Mouse (Mus musculus) CH12.LX (cell line): Measurements from ENCODE around the gene Wnt6. TPM values are rescaled to one million over a fixed set of nuclear protein-coding genes. Genes with fewer than 3 reads are reported as not detected.

ENCODE experiments used
- DNase-seq: peaks from one replicate; pipeline ENCODE4 v3.0.0-alpha.2; 2013; ENCODE audit errors: extremely low read depth
- H3K27ac ChIP-seq: 2 replicates; pipeline ENCODE4 v1.5.1; 2012; ENCODE audit warnings: low read depth, mild to moderate bottlenecking, control low read depth, moderate library complexity; ENCODE audit not compliant: insufficient read depth
- H3K27me3 ChIP-seq: replicated peaks from 2 replicates; pipeline ENCODE3; 2012; ENCODE audit warnings: inconsistent platforms
- H3K36me3 ChIP-seq, 2 experiments: replicated peaks in 1 of 2; 2 replicates each; pipeline versions ENCODE3 to v1.6.1; 2012; ENCODE audit warnings: inconsistent platforms in 1 of 2, low read length in 1 of 2, mild to moderate bottlenecking in 1 of 2, mixed read lengths in 1 of 2, moderate library complexity in 1 of 2; ENCODE audit not compliant: control insufficient read depth in 1 of 2, insufficient read depth in 1 of 2
- H3K4me1 ChIP-seq, 2 experiments: 2 replicates each; pipeline ENCODE4 v1.6.1; 2012; ENCODE audit warnings: inconsistent platforms in 1 of 2, moderate library complexity in 1 of 2; ENCODE audit not compliant: insufficient read depth in 2 of 2, control insufficient read depth in 1 of 2
- H3K4me2 ChIP-seq: 2 replicates; pipeline ENCODE4 v1.6.1; 2012; ENCODE audit warnings: low read depth, mild to moderate bottlenecking, control low read depth; ENCODE audit not compliant: poor library complexity, insufficient read depth, severe bottlenecking
- H3K4me3 ChIP-seq, 3 experiments: fragments of 150-350 bp in 1 of 3; sonication (generic) in 1 of 3; replicated peaks in 1 of 3; 2 replicates each; pipeline versions ENCODE3 to v1.5.1; 2011 to 2012; ENCODE audit warnings: low read depth in 2 of 3, low read length in 2 of 3, mild to moderate bottlenecking in 2 of 3, moderate library complexity in 2 of 3, control low read depth in 1 of 3, improper control_type of control experiment in 1 of 3, inconsistent platforms in 1 of 3, mixed read lengths in 1 of 3; ENCODE audit not compliant: poor library complexity in 1 of 3
- H3K79me2 ChIP-seq: replicated peaks from 2 replicates; pipeline ENCODE4 v1.6.1; 2012; ENCODE audit warnings: mild to moderate bottlenecking, moderate library complexity; ENCODE audit not compliant: control insufficient read depth, poor library complexity, insufficient read depth, severe bottlenecking; ENCODE audit errors: extremely low read depth
- H3K9ac ChIP-seq: 2 replicates; pipeline ENCODE4 v1.6.1; 2012; ENCODE audit warnings: low read depth, mild to moderate bottlenecking, control low read depth, moderate library complexity; ENCODE audit not compliant: insufficient read depth
- H3K9me3 ChIP-seq: replicated peaks from 2 replicates; pipeline ENCODE3; 2012; ENCODE audit warnings: low read length, inconsistent platforms, mixed read lengths
- BHLHE40 ChIP-seq: IDR thresholded peaks from 2 replicates; pipeline ENCODE4 v1.6.1; 2011; ENCODE audit warnings: mild to moderate bottlenecking, low read depth, low read length, improper control_type of control experiment
- CHD1 ChIP-seq: IDR thresholded peaks from 2 replicates; pipeline ENCODE4 v1.6.1; 2012; ENCODE audit warnings: low read depth, low read length, improper control_type of control experiment, inconsistent platforms
- CHD2 ChIP-seq: IDR thresholded peaks from 2 replicates; pipeline ENCODE4 v1.6.1; 2011; ENCODE audit warnings: low read length, improper control_type of control experiment
- ELF1 ChIP-seq: IDR thresholded peaks from 2 replicates; pipeline ENCODE4 v1.6.1; 2014; ENCODE audit warnings: low read depth, mild to moderate bottlenecking, inconsistent platforms, low read length, improper control_type of control experiment
- EP300 ChIP-seq: IDR thresholded peaks from 2 replicates; pipeline ENCODE4 v1.6.1; 2011; ENCODE audit warnings: low read length, improper control_type of control experiment
- ETS1 ChIP-seq: conservative IDR thresholded peaks from 2 replicates; pipeline ENCODE4 v1.6.1; 2012; ENCODE audit warnings: low read depth, mild to moderate bottlenecking, inconsistent platforms, low read length, improper control_type of control experiment, moderate library complexity
- GABPA ChIP-seq: IDR thresholded peaks from 2 replicates; pipeline ENCODE4 v1.6.1; 2012; ENCODE audit warnings: low read depth, low read length, improper control_type of control experiment, inconsistent platforms; ENCODE audit not compliant: insufficient replicate concordance
- HCFC1 ChIP-seq: IDR thresholded peaks from 2 replicates; pipeline ENCODE4 v1.6.1; 2012; ENCODE audit warnings: low read depth, mild to moderate bottlenecking, inconsistent platforms, low read length, improper control_type of control experiment
- JUN ChIP-seq: IDR thresholded peaks from 2 replicates; pipeline ENCODE4 v1.6.1; 2011; ENCODE audit warnings: low read depth, mild to moderate bottlenecking, low read length, improper control_type of control experiment, moderate library complexity; ENCODE audit not compliant: insufficient read depth
- JUND ChIP-seq: conservative IDR thresholded peaks from 2 replicates; pipeline ENCODE4 v1.6.1; 2011; ENCODE audit warnings: low read depth, low read length, improper control_type of control experiment
- KAT2A ChIP-seq: IDR thresholded peaks from 2 replicates; pipeline ENCODE4 v1.6.1; 2012; ENCODE audit warnings: low read length, improper control_type of control experiment, inconsistent platforms; ENCODE audit not compliant: insufficient replicate concordance
- MAX ChIP-seq: IDR thresholded peaks from 2 replicates; pipeline ENCODE4 v1.6.1; 2011; ENCODE audit warnings: low read length, improper control_type of control experiment
- MEF2A ChIP-seq: IDR thresholded peaks from 2 replicates; pipeline ENCODE4 v1.6.1; 2014; ENCODE audit warnings: low read depth, mild to moderate bottlenecking, inconsistent platforms, low read length, improper control_type of control experiment, borderline replicate concordance
- MYC ChIP-seq: IDR thresholded peaks from 2 replicates; pipeline ENCODE4 v1.6.1; 2011; ENCODE audit warnings: low read depth, mild to moderate bottlenecking, improper control_type of control experiment, low read length
- NELFE ChIP-seq: IDR thresholded peaks from 2 replicates; pipeline ENCODE4 v1.6.1; 2011; ENCODE audit warnings: low read depth, low read length, improper control_type of control experiment
- NRF1 ChIP-seq: IDR thresholded peaks from 2 replicates; pipeline ENCODE4 v1.6.1; 2014; ENCODE audit warnings: low read depth, mild to moderate bottlenecking, inconsistent platforms, low read length, improper control_type of control experiment, moderate library complexity
- POLR2A ChIP-seq: IDR thresholded peaks from 2 replicates; pipeline ENCODE4 v1.6.1; 2011; ENCODE audit warnings: low read depth, mild to moderate bottlenecking, improper control_type of control experiment, low read length
- RCOR1 ChIP-seq: conservative IDR thresholded peaks from 2 replicates; pipeline ENCODE4 v1.6.1; 2012; ENCODE audit warnings: low read depth, mild to moderate bottlenecking, inconsistent platforms, low read length, improper control_type of control experiment
- SIN3A ChIP-seq: IDR thresholded peaks from 2 replicates; pipeline ENCODE4 v1.6.1; 2012; ENCODE audit warnings: low read length, improper control_type of control experiment, inconsistent platforms
- TBP ChIP-seq: conservative IDR thresholded peaks from 2 replicates; pipeline ENCODE4 v1.6.1; 2011; ENCODE audit warnings: low read depth, low read length, improper control_type of control experiment
- TCF12 ChIP-seq: IDR thresholded peaks from 2 replicates; pipeline ENCODE4 v1.6.1; 2014; ENCODE audit warnings: low read depth, mild to moderate bottlenecking, inconsistent platforms, low read length, improper control_type of control experiment
- USF1 ChIP-seq: IDR thresholded peaks from 2 replicates; pipeline ENCODE4 v1.6.1; 2014; ENCODE audit warnings: low read depth, mild to moderate bottlenecking, inconsistent platforms, low read length, improper control_type of control experiment
- ZMIZ1 ChIP-seq: IDR thresholded peaks from 2 replicates; pipeline ENCODE4 v1.6.1; 2012; ENCODE audit warnings: low read depth, mild to moderate bottlenecking, inconsistent platforms, low read length, improper control_type of control experiment
- ZNF384 ChIP-seq: IDR thresholded peaks from 2 replicates; pipeline ENCODE4 v1.6.1; 2012; ENCODE audit warnings: low read depth, low read length, improper control_type of control experiment, inconsistent platforms
- dilution Hi-C: fragments of 300-500 bp; cut with MboI; formaldehyde crosslinking; loops from 2 replicates; pipeline ENCODE4 v1.14.3; 2020; ENCODE audit warnings: low sequenced_read_pairs; ENCODE audit not compliant: extremely low pct_unique_long_range_greater_than_20kb, extremely low pct_ligation_motif_present
- in situ Hi-C: fragments of 300-500 bp; cut with MboI; formaldehyde crosslinking; loops from 3 replicates; pipeline ENCODE4 v1.14.3; 2019; ENCODE audit warnings: low sequenced_read_pairs, low pct_ligation_motif_present, low pct_unique_long_range_greater_than_20kb, mixed read lengths
- polyA plus RNA-seq: library from polyadenylated mRNA; unstranded; fragments of >175 nt; gene quantifications from 2 replicates; pipeline ENCODE4 v1.2.1, GENCODE M21; 2012; ENCODE audit warnings: low read depth; ENCODE audit not compliant: insufficient read length
- total RNA-seq, 2 experiments: library from RNA; depleted of rRNA; stranded (reverse); fragments of 300-350 nt in 1 of 2; fragments of >200 nt in 1 of 2; gene quantifications; 2 replicates each; pipeline ENCODE4 v1.2.3; 2012 to 2014

Wnt6 gene
- total and polyA plus RNA-seq, 3 experiments: 0.67 to 3.4 (median 1.7) TPM

DNA sequence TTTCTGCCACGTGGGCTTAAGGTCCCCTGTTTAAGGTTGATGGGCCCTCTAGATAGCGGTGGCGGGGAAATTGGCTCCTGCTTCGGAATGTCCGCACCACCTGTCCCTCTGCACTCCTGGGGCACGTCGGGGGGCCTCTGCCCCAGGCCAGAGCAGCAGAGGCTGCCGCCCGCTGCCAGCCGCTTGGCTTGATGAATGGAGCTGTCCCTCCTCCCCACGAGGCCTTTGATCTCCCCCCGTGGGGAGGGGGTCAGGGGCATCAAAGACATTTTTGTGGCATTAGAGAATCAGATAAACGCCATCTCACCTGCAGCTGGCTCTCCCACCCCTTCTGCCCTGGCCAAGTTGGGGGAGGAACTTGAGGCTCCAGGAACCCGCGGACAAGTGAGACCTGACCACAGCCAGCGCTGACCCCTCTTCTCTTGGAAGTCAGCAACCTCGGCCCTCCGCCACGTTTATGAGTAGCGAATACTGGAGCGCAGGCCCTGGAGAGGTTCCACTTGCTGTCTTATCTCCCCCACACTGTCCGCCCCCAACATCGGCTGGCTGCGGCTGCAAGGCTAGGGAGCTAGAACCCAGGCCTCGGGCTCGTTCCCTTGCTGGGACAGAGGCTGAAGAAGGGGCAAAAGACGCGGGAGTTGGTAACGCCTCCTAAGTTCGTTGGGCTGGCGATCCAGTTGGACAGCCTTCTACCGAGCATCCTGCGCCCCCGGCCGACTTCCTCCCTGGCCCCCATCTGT is 795 bp upstream of the Wnt6 start:
- Histone ChIP-seq H3K9ac (no peak overlapping the region), H3K27me3 (peaks cover 24% of the 10 kb centered on the region), H3K27ac (no peak overlapping the region), H3K79me2 (no peaks in the 10 kb centered on the region), H3K4me1 (peaks cover 13 to 36% of the 10 kb centered on the region in 2 experiments), H3K4me2 (no peak overlapping the region), H3K4me3 (no peak overlapping the region), H3K9me3 (no peaks in the 10 kb centered on the region), H3K36me3 (no peaks in the 10 kb centered on the region)
- in situ Hi-C loops (loop anchor here (5.0 kb wide), 1 partner anchor 36 kb away; no protein-coding TSS in a partner anchor), dilution Hi-C loops (no loop called here)
- TF ChIP-seq EP300: no peak
- no peak for TF ChIP-seq MEF2A
- no peak for TF ChIP-seq MAX
- no peak for TF ChIP-seq GABPA
- TF ChIP-seq ZMIZ1: no peak
- no peak for TF ChIP-seq CHD1
- TF ChIP-seq ZNF384: no peak
- no peak for TF ChIP-seq ELF1
- no peak for TF ChIP-seq BHLHE40
- TF ChIP-seq CHD2: no peak
- TF ChIP-seq JUND: no peak
- no peak for TF ChIP-seq TCF12
- no peak for TF ChIP-seq POLR2A
- TF ChIP-seq NRF1: no peak
- no peak for TF ChIP-seq ETS1
- no peak for TF ChIP-seq MYC
- no peak for DNase-seq

DNA sequence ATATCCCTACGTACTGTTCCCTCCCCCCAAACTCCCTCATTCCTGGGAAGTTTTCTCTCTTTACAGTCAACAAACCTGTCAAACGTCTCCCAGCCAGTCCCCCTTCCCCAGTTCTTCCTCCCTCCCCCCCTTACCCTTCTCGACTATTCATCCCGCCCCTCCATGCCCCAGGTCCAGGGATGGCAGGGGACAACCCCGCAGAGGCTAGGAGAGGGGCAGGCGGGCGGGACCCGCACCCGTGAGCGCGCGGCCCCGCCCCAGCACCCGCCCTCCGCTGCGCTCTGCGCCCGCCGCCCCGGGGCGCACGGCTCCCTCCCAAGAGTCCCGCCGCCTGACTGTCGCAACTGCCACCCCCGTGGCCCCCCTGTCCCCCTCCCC is 236 bp upstream of the Wnt6 start:
- no peaks in the 10 kb centered on the region for H3K79me2 ChIP-seq
- H3K4me1 ChIP-seq: peaks cover 18 to 42% of the 10 kb centered on the region in 2 experiments
- no peak overlapping the region for H3K4me3 ChIP-seq
- no peaks in the 10 kb centered on the region for H3K9me3 ChIP-seq
- no peaks in the 10 kb centered on the region for H3K36me3 ChIP-seq
- no peak overlapping the region; the same call in 1 of the 2 replicates for H3K9ac ChIP-seq
- no peak for TF ChIP-seq HCFC1
- TF ChIP-seq NRF1: no peak
- no peak for TF ChIP-seq TCF12
- TF ChIP-seq CHD2: no peak
- TF ChIP-seq SIN3A: no peak
- no peak for TF ChIP-seq MEF2A
- no peak for TF ChIP-seq KAT2A
- TF ChIP-seq ETS1: no peak
- TF ChIP-seq MAX: no peak
- TF ChIP-seq JUN: no peak
- TF ChIP-seq TBP: no peak
- no peak for TF ChIP-seq NELFE
- no peak for TF ChIP-seq GABPA
- no peak for TF ChIP-seq RCOR1
- no peak for TF ChIP-seq JUND
- no peak for TF ChIP-seq USF1
- TF ChIP-seq ZMIZ1: no peak
- no peak for TF ChIP-seq EP300
- H3K27ac ChIP-seq: no peak overlapping the region
- no peak for DNase-seq
- dilution Hi-C loops: no loop called here
- H3K4me2 ChIP-seq: peak overlapping the region; percentile 94
- in situ Hi-C loops: loop anchor here (5.0 kb wide), 1 partner anchor 36 kb away; no protein-coding TSS in a partner anchor
- H3K27me3 ChIP-seq: peaks cover 24% of the 10 kb centered on the region
